Mouse (Mus musculus) heart, adult 2 months (tissue): ENCODE measurements at regions not wholly inside any gene's neighbourhood (a gene's known extent, or its start where the extent isn't known, plus 50 kb on each side); places are given as distances from the start of the nearest gene placed in this dataset.

Experiments used
- DNase-seq, 2 experiments: peaks; one replicate each; pipeline ENCODE4 v3.0.0; 2021
- H3K27ac ChIP-seq: fragments of 200-600 bp; 2 replicates; pipeline ENCODE4 v1.8.1; 2022
- H3K27me3 ChIP-seq: fragments of 200-500 bp; 2 replicates; pipeline ENCODE4 v1.6.1; 2012; ENCODE audit warnings: mild to moderate bottlenecking, low read length, inconsistent platforms, mixed read lengths; ENCODE audit not compliant: control insufficient read depth, insufficient read depth
- H3K36me3 ChIP-seq: fragments of 200-500 bp; 2 replicates; pipeline ENCODE4 v1.6.1; 2012; ENCODE audit warnings: low read length, inconsistent platforms; ENCODE audit not compliant: control insufficient read depth, insufficient read depth
- H3K4me1 ChIP-seq: fragments of 200-500 bp; 2 replicates; pipeline ENCODE4 v1.6.1; 2011; ENCODE audit warnings: low read length; ENCODE audit not compliant: control insufficient read depth, insufficient read depth
- H3K4me3 ChIP-seq: fragments of 200-600 bp; 2 replicates; pipeline ENCODE4 v1.8.1; 2022
- H3K79me2 ChIP-seq: fragments of 200-500 bp; replicated peaks from 2 replicates; pipeline ENCODE4 v1.6.1; 2012; ENCODE audit warnings: mild to moderate bottlenecking, inconsistent platforms, low read length, moderate library complexity, mixed read lengths; ENCODE audit not compliant: control insufficient read depth, insufficient read depth
- H3K9ac ChIP-seq: fragments of 200-500 bp; 2 replicates; pipeline ENCODE4 v1.6.1; 2012; ENCODE audit warnings: low read depth, mild to moderate bottlenecking, control low read depth, inconsistent platforms, low read length, mixed read lengths
- CTCF ChIP-seq: fragments of 200-600 bp; IDR thresholded peaks from 2 replicates; pipeline ENCODE4 v1.8.1; 2022; ENCODE audit warnings: antibody characterized with exemption, mild to moderate bottlenecking, moderate library complexity
- EP300 ChIP-seq: fragments of 200-500 bp; IDR thresholded peaks from 2 replicates; pipeline ENCODE4 v1.6.1; 2011; ENCODE audit warnings: low read depth, low read length, control low read depth; ENCODE audit not compliant: insufficient read depth
- POLR2A ChIP-seq: fragments of 200-500 bp; IDR thresholded peaks from 2 replicates; pipeline ENCODE4 v1.6.1; 2011; ENCODE audit warnings: mild to moderate bottlenecking, low read depth, low read length, control low read depth; ENCODE audit not compliant: insufficient read depth
- WGBS: fragments of 180-500 bp; shearing (Covaris S2); methylation state at CpG from one replicate; pipeline ENCODE4 v1.1.7; 2018; 5-methylcytosine and 5-hydroxymethylcytosine counted together
- intact Hi-C: fragments of 180-260 bp; cut with DNase I; formaldehyde crosslinking; loops from one replicate; pipeline ENCODE4 v1.15.1; 2025

DNA sequence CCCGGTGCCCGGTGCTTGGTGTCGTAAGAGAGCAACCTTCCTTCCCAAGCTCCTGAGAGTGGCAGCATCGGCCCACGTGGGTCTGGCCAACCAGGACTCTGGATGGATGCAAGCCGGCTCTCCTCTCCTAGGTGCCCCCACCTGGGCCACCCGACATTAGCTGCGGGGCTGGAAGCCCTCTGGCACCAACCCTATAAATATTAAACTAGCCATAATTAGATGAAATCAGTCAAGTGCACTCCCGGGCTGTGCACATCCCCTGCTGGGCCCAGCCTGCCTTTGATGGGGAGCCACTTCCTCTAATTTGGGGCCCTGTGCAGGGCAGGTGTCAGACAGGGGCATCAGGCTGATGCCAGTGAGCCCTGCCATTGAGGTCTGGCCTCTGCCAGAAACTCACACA is 130.8 kb downstream of the Cryba4 start:
- TF ChIP-seq POLR2A (no peak), EP300 (no peak), CTCF (no peak)
- H3K36me3 ChIP-seq: no peaks in the 10 kb centered on the region
- no peaks in the 10 kb centered on the region; the same call in 1 of the 2 replicates for H3K27me3 ChIP-seq
- no peak overlapping the region for H3K4me3 ChIP-seq
- H3K27ac ChIP-seq: no peak overlapping the region
- H3K9ac ChIP-seq: no peak overlapping the region
- no peaks in the 10 kb centered on the region for H3K4me1 ChIP-seq
- intact Hi-C loops: no loop called here
- no peak for DNase-seq
- 84% methylated on average over 9 of the region's 9 CpGs for WGBS
- no peaks in the 10 kb centered on the region for H3K79me2 ChIP-seq

DNA sequence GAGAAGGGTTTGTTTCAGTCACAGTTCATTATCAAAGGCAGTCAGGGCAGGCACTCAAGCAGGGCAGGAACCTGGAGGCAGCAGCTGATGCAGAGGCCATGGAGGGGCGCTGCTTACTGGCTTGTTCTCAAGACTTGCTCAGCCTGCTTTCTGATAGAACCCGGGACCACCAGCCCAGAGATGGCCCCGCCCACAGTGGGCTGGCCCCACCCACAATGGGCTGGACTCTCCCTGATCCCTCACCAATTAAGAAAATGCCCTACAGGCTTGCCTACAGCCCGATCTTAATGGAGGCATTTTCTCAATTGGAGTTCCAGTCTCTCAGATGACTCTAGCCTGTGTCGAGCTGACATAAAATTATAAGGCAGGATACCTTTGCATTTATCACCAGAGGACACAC is 129.7 kb downstream of the Cryba4 start:
- intact Hi-C loops: no loop called here
- H3K4me3 ChIP-seq: no peak overlapping the region
- WGBS: 14% methylated on average over 5 of the region's 5 CpGs
- no peak for TF ChIP-seq POLR2A
- H3K36me3 ChIP-seq: no peaks in the 10 kb centered on the region
- H3K79me2 ChIP-seq: no peaks in the 10 kb centered on the region
- no peak overlapping the region for H3K27ac ChIP-seq
- H3K4me1 ChIP-seq: no peaks in the 10 kb centered on the region
- DNase-seq: no peak
- no peak overlapping the region for H3K9ac ChIP-seq
- H3K27me3 ChIP-seq: no peaks in the 10 kb centered on the region

DNA sequence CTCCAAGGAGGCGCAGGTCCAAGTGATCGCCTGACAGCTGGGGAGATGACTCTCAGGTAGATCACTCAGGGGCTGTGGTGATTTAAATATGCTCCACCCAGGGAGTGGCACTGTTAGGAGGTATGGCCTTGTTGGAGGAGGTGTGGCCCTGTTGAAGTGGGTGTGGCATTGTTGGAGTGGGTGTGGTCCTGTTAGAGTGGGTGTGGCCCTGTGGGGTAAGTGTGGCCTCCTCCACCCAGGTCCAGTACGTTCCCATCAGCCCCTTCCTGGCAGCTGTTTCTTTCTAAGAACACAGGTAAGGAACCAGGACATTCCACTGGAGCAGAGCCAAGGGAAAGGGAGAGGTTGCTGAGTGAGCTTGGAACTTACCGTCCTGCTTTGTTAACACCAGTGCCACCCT is 125.1 kb downstream of the Cryba4 start:
- H3K36me3 ChIP-seq: no peaks in the 10 kb centered on the region
- WGBS: 58% methylated on average over 4 of the region's 4 CpGs
- no peak overlapping the region for H3K27ac ChIP-seq
- no peak overlapping the region for H3K9ac ChIP-seq
- intact Hi-C loops: no loop called here
- H3K79me2 ChIP-seq: no peaks in the 10 kb centered on the region
- DNase-seq: no peak
- H3K4me3 ChIP-seq: no peak overlapping the region
- H3K27me3 ChIP-seq: no peaks in the 10 kb centered on the region
- no peak for TF ChIP-seq EP300
- no peaks in the 10 kb centered on the region for H3K4me1 ChIP-seq

DNA sequence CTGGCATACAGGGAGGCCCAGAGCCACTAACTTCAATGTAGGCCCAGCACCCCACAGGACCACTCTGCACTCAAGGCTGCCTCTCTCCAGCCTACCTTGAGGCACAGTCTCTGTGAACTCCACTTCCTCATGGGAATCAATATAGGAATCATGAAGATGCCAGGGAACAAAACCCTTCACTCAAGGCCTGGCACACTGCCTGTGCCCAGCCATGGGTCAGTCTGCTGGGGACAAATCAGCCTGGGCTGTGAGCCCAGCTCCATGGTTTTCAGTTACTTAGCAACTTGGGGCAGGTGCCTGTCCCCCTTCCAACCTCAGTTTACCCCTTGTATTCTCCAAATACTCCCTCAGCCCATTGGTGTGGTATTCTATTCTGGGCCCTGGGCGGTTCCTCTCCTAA is 119.6 kb downstream of the Cryba4 start:
- intact Hi-C loops: no loop called here
- no peaks in the 10 kb centered on the region for H3K36me3 ChIP-seq
- H3K27ac ChIP-seq: no peak overlapping the region
- DNase-seq: peak; percentile 33 to 42
- no peak overlapping the region for H3K4me3 ChIP-seq
- H3K27me3 ChIP-seq: no peaks in the 10 kb centered on the region
- H3K4me1 ChIP-seq: no peaks in the 10 kb centered on the region
- WGBS: 96% methylated on average over 1 of the region's 1 CpGs
- H3K9ac ChIP-seq: no peak overlapping the region
- H3K79me2 ChIP-seq: no peaks in the 10 kb centered on the region
- TF ChIP-seq POLR2A (no peak), CTCF (no peak), EP300 (no peak)

DNA sequence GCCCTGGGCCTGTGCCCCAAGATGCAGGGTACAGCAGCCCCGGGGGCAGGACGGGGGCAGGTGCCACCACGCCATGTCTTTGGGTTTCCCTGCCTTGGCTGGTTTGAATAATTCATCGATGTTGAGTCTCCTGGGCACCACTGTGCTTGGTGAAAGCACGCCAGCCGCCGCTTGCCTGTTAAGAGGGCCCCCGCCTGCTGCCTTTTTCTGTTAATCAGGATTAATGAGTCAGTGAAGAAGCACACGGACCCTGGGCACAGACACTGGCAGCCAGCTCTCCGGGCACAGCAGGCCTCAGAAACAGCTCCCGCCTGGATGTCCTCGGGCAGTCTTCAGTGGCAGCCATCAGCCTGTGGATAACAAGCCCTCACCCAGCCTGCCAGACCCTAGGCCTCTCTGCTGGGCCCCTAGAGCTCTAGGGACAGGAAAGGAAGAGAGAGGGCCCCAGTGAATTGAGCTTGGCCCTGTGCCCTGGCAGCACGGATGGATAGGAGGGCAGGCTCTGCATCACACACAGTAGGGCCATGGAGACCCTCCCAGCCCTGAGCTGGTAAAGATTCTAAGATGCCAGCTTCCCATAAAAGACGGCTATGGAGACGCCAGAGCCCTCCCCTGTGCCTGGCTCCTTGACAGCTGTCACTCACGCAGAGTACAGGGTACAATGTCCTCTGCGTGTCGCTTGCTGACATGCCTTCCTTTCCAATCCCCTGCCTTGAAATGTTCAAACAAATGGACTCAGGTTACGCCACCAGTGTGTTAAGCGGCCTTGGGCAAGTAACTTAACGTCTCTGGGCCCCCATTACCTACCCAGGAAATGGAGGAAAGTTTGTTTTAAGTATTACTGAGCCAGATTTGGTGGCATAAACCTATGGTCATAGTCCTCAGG is 118.4 kb downstream of the Cryba4 start:
- Histone ChIP-seq H3K27me3 (no peaks in the 10 kb centered on the region), H3K36me3 (no peaks in the 10 kb centered on the region), H3K79me2 (no peaks in the 10 kb centered on the region), H3K4me1 (no peaks in the 10 kb centered on the region), H3K9ac (no peak overlapping the region), H3K4me3 (no peak overlapping the region), H3K27ac (no peak overlapping the region)
- intact Hi-C loops: no loop called here
- WGBS: 82% methylated on average over 21 of the region's 21 CpGs
- TF ChIP-seq POLR2A (no peak), CTCF (no peak), EP300 (no peak)
- no peak for DNase-seq

DNA sequence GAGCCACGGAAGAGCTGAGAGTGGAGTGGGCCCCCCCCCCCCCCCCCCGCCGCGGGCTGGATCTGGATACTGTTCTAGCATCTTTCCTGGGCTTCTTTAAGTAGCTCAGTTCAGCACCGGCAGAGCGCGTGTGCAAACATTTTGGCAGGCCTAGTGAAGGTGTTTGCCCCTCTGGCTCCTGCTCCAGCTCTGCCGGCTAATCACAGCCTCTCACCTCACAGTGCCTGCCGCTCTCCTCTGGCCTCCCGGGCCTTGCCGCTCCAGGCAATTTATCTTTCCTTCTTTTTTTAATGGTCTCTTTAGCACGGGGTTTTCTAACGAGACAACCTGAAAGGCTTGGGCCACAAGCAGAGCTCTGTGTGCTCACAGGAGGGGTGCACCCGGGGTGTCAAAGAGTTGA is 115.7 kb downstream of the Cryba4 start:
- Histone ChIP-seq H3K27me3 (no peaks in the 10 kb centered on the region), H3K79me2 (no peaks in the 10 kb centered on the region), H3K36me3 (no peaks in the 10 kb centered on the region), H3K27ac (no peak overlapping the region), H3K4me1 (no peaks in the 10 kb centered on the region), H3K9ac (no peak overlapping the region), H3K4me3 (no peak overlapping the region)
- intact Hi-C loops: no loop called here
- WGBS: 40% methylated on average over 13 of the region's 14 CpGs
- no peak for DNase-seq
- TF ChIP-seq CTCF (no peak), EP300 (no peak), POLR2A (no peak)
